Mouse (Mus musculus): Measurements from ENCODE around the gene Rgma.

Rgma gene

DNA sequence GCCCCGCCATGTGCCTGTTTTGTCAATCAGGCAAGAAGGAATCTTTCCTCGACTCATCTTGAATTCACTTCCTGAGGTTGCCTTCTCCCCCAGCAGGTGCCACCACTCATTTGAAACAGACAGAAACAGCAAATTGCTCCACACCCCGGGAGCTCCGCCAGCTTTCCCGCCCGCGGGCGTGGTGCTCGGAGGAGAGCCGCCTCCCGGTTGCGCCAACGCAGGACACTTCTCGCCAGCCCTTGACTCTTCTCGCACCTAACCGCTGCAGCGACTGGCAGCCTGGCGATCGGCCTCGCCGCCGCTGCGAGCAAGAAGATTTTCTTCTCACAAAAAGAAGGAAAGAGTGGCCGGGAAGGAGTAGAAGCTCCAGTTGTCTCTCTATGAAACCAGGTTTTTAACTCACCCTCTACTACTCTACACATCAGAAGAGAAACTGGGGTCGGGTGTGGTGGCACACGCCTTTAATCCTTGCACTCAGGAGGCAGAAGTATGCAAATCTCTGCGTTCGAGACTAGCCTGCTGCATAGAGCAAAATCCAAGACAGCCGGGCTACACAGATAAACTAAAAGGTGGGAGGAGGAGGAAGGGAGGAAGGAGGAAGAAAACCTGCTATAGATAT is 2.8 kb upstream of the Rgma start:
- peak; percentile 65 for DNase-seq

DNA sequence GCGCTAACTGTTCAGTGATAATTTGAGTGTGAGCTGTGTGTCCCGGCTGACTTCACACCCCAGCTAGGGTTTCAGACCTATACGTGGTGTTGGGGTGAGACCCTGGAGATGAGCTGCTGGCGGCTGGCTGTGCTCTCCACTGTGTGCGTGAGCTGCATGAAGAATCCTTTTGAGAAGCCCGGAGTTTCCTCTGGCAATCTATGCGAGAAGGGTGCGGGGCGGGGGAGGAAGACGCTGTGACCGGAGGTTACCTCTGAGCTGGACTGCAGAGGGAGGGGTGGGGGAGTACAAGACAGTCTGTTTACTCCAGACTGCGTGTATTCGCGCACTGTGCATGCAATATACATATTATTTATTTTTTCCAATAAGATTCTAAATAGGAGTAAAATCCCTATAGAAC is 582 bp upstream of the Rgma start:
- peak; percentile 56 for DNase-seq

DNA sequence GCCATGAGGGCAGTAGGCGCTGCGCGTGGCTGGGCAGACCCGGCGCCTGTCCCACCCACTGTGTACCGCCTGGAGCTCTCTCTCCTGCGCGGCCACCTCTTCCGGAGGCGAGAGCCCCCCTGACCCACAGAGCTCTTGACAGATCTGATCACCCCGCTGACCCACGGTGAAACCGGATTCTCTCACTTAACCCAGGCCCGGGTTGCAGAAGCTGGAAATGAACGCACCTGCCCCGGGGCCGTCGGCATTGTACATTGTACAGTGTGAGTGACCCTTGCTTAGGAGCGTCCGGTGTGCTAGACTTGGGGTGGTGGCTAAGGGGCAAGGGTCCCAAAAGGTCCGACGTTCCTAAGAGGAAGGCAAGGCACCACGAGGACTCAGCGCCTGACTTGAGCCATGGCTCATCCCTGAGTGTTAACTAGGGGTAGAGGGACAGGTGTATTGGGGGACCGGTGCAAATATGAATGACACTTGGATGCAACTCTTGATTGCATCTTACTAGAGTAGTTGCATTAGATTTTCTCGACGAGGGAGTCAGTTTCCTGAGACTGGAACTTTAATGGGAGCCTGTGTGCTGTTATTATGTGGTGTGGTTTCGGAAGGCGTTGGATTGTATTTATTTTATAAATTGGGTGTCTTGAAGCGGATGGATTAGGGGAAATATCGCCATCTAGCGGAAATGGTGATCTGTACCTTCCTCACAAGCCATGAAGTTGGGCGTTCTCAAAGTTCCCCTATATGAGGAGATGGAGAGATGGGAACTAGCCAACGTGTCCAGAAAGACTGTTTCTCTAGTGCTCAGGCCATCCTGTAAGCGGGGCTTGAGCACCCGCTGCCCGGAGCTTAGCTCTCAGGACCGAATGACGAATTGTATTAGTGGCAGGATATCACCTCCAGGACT is 1.0 kb downstream of the Rgma start:
- DNase-seq = peak; percentile 59

DNA sequence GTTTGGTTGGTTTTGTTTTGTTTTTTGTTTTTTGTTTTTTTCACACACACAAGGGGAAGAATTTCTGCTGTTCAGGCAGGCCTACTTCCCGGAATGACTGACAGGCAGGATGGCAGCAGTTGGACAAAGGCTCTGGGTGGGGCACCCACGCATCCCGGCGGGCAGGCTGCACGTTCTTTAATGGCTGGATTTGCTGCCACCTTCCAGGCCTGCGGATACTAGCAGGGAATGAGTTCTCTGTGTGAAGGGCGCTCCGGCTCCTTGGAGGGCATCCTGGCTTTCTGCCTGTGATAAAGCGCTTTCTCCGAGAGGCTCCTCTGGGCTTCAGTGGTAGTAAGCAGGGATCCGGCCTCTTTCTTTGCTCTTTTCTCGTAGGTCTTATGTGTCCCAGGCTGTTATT is 2.0 kb downstream of the Rgma start:
- DNase-seq = no peak

DNA sequence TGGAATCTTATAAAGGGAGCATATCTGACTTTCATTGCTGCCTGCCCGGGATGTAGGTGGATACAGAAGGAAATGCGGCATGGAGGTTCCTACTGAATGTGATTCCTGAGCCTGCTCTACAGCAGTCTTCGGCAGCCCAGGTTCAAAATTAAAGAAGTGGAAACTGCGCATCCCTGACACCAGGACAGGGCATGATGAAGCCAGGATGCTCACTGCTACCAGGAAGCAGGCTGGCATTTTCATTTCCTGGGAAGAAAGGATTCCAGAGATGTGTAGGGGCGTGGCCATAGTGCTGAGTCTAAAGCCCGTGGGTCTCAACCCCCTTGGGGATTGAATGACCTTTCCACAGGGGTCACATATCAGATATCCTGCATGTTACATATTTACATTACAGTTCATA is 2.7 kb downstream of the Rgma start:
- no peak for DNase-seq

DNA sequence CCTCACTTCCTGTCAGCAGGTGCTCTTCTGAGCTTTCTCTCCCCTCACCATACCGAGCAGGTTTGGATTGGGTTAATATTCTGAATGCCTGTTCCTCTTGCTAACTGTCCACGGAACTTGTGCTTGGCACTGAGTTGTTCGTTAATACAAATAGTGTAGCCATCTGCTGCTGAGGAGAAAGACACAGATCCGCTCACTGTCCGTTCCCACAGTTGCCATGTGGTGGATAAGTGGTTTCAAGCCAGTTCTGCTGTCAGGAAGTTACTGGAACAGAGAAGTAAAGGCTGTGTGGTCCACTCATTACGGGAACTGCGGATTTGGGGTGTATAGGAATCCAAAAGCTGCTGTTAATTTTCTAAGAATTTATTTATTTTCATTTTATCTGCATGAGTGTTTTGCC is 7.5 kb downstream of the Rgma start:
- DNase-seq = no peak

- DNase-seq = no peak
These were observed 13.6 kb downstream of the Rgma start for GRCm38 (mm10) chr7:73388866-73389265.

DNA sequence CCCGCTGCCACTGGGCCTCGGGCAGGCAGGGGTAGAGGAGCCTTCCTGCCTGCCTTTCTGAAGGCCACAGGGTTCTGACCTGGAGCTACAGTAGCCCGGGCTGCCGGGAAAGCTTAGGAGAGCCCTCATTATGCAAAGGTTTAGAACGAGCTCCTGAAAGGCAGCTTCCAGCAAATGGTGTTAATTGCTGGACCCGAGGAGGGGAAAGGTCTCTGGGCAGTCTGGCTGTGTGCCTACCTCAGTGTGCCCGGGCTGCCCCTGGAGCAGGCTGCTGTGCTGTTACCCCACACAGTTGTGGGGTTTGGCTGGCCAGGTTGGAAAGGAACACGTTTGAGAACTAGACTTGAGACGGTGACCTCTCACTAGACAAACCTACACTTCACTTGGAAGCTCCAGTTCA is 14.1 kb downstream of the Rgma start:
- no peak for DNase-seq

GRCm38 (mm10) chr7:73389871-73390294 is 14.6 kb downstream of the Rgma start:
- DNase-seq = no peak

DNA sequence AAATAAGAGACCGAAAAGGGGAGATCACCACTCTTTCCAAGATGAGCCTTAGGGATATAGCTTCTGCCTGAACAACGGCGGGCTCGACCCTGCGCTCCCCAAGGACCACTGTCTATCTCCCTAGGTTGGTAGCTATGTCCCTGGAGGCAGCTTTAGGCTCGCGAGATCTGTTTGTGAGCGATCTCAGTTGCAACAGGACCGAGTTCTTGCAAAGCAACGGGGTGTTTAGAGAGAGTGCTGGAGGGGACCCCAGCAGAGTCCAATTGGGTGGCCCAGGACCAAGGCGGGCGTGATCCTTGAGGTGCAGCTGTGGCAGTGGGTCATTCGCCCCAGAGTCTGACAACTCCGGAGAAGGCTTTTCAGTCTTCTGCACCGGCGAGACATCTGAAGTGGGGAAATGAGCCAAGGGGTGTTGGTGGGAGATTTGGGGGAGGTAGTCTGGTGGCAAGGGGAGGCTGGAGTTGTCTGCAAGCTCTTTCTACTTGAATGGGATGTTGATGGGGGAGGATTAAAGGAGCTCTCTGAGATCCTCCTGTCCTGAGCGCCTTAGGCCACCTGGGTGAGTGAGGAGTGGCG is 15.2 kb downstream of the Rgma start:
- DNase-seq = no peak

GRCm38 (mm10) chr7:73391002-73391517 is 15.8 kb downstream of the Rgma start:
- peak; percentile 75 for DNase-seq

DNA sequence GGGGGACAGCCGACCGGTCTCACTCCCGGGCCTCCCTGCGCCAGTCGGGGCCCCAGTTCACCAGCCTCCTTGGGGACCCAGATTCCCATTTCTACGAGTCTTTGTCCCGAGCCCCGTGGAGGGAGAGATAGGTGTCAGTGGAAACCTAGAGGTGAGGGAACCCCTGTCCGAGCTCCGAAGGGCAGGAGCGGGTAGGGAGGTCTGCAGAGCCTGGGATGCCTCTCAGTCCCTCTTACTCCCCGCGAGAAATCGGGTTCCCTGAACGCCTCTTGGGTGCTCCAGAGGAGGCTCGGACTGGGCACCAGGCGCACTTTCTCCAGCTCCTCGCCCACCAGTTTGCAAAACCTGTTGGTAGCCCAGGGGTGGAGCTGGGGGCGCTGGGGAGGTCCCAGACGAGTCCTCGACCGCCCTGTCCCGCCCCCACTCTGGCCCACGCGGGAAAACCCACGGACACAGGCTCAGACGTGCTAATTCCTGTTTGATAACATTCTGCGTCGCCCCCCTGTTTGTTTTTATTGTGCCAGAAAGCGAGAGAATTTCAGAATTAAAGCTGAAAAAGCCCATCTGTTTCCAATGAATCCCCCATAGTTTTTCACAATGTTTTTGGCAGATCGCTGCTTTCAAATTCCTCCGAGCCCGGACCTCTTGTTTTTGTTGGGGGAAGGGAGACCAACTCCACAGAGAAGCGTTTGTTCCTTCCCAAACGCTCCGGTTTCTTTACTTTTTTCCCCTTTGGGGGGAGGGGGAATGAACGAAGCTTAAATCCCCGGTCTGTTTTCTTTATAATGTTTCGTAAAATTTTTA is 16.4 kb downstream of the Rgma start:
- peak; percentile 28 for DNase-seq

- no peak for DNase-seq
These were observed 17.1 kb downstream of the Rgma start for GRCm38 (mm10) chr7:73392359-73392758.

GRCm38 (mm10) chr7:73393307-73394012 is 18.2 kb downstream of the Rgma start:
- no peak for DNase-seq

- DNase-seq = no peak
These were observed 18.7 kb downstream of the Rgma start for GRCm38 (mm10) chr7:73394013-73394409.

DNA sequence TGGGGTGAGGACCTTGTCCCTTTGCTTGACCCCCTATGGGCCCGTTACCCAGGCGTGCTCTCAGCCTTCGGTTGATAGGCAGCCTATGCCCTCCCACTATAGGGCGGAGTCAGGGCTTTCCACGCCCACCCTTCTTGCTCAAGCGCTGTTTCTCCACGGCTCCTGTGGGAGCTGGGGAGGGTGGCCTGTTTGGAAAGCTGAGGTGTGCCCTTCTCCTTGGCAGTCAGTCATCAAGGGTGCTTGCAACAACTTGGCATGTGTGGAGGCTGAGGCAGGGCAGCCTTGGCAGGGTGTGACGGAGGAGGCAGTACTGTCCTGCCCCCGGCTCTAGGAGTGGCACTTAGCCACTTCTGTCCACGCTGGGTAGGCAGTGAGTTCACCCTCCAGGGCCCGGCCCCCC is 23.0 kb downstream of the Rgma start:
- peak; percentile 62 for DNase-seq

DNA sequence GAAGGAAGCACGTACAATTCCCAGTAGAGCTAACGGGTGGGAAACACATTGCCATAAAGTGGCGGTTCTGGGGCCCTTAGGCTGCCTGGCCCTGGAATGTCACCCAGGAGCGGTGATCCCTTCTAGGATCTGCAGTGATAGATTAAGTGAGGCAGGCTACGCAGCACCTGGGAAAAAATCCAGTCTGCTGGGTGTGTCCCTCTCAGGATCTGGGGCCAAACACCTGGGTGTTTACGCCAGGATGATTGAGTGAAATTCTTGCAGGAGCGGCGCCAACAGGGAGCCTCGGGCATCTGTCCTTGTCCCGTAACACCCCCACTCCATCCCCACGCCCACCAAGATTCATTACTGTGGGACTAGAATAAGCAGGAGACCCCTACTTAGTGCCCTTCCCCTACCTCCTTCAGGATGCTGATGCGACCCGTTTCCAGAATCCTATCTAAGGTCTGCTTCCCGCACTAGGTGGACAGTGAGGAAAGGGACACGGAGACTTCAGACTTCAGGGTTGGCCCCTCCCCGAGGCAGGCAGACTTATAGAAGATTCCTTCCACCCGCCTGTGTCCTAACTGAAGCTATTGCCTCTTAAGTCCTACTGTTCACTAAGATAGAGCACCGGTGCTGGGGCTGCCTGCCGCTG is 23.6 kb downstream of the Rgma start:
- no peak for DNase-seq

DNA sequence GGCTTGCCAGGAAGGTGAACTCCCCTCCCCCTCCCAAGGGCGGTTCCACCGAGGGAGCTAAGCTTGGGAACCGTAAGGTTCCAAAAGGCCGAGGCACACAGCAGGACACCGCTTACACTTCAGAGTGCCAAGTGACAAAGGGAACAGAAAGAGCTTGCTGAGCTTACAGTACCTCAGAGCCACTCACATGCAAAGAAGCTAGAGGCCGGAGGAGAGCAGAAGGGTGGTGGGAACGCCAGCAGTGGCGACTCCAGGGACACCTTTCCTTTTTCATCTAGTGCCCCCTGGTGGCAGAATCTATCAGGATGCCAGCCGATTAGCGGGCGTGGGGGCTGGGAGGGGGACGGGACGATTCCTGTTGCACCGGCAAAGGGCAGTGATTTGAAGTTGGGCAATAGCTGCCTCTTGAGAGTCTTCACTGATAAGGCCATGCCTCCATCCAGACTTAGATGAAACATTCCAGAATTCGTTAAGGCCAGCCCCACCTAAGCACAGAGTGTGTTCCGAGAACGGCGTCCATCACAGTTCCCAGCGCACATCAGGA is 24.3 kb downstream of the Rgma start:
- DNase-seq = peak; percentile 86

GRCm38 (mm10) chr7:73400051-73400916 is 25.0 kb downstream of the Rgma start:
- DNase-seq = no peak

- DNase-seq = no peak
These were observed 26.8 kb downstream of the Rgma start for GRCm38 (mm10) chr7:73402106-73402505.
